Mouse (Mus musculus) stomach, embryonic 16.5 days (tissue): ENCODE results near the gene Smurf1. TPM values are rescaled to one million over a fixed set of nuclear protein-coding genes. Genes with fewer than 3 reads are reported as not detected.

Source experiments
- ATAC-seq: fragments of 200-750 bp; cut with Nextera tagmentation; 2 replicates; pipeline ENCODE4 v1.8.0; 2017; ENCODE audit warnings: moderate number of reproducible peaks, moderate TSS enrichment; ENCODE audit not compliant: insufficient read depth, low FRiP score
- H3K27ac ChIP-seq: fragments of 300-500 bp; sonication (generic); 2 replicates; pipeline ENCODE4 v1.5.1; 2014; ENCODE audit warnings: low read length
- H3K27me3 ChIP-seq: fragments of 300-500 bp; sonication (generic); 2 replicates; pipeline ENCODE4 v1.6.1; 2014; ENCODE audit warnings: low read length, control low read depth, mixed read lengths; ENCODE audit not compliant: control insufficient read depth, insufficient read depth
- H3K36me3 ChIP-seq: fragments of 300-500 bp; sonication (generic); 2 replicates; pipeline ENCODE4 v1.6.1; 2014; ENCODE audit warnings: low read length; ENCODE audit not compliant: control insufficient read depth, insufficient read depth
- H3K4me1 ChIP-seq: fragments of 300-500 bp; sonication (generic); 2 replicates; pipeline ENCODE4 v1.6.1; 2014; ENCODE audit warnings: low read length, control low read depth, mixed read lengths; ENCODE audit not compliant: control insufficient read depth, insufficient read depth
- H3K4me2 ChIP-seq: fragments of 300-500 bp; sonication (generic); 2 replicates; pipeline ENCODE4 v1.6.1; 2014; ENCODE audit warnings: low read depth, low read length, mixed read lengths
- H3K4me3 ChIP-seq: fragments of 300-500 bp; sonication (generic); replicated peaks from 2 replicates; pipeline ENCODE4 v1.5.1; 2014; ENCODE audit warnings: mild to moderate bottlenecking, low read length
- H3K9ac ChIP-seq: fragments of 300-500 bp; sonication (generic); 2 replicates; pipeline ENCODE4 v1.6.1; 2014; ENCODE audit warnings: low read length
- H3K9me3 ChIP-seq: fragments of 300-500 bp; sonication (generic); replicated peaks from 2 replicates; pipeline ENCODE4 v1.6.1; 2016; ENCODE audit warnings: low read length, control low read depth; ENCODE audit not compliant: control insufficient read depth
- WGBS: fragments of 180-500 bp; shearing (Covaris S2); extraction: QIAGEN DNeasy Blood & Tissue Kit; methylation state at CpG from one replicate; pipeline ENCODE4 v1.1.7; 2014; 5-methylcytosine and 5-hydroxymethylcytosine counted together
- polyA plus RNA-seq: library from polyadenylated mRNA; unstranded; fragments of >200 nt; fragmentation: Nextera tagmentation; extraction: Ambion mirVana; gene quantifications from 2 replicates; pipeline ENCODE4 v1.2.1, GENCODE M21; 2015

Gene Smurf1
- polyA plus RNA-seq, 1 experiment from 2014 or later, result 7.0 TPM

GRCm38 (mm10) chr5:144964872-144965638 is 592 bp downstream of the Smurf1 start:
- no peaks in the 10 kb centered on the region for H3K36me3 ChIP-seq
- ATAC-seq, result peak; percentile 84
- no peaks in the 10 kb centered on the region for H3K9me3 ChIP-seq
- no peaks in the 10 kb centered on the region; the same call in 1 of the 2 replicates for H3K27me3 ChIP-seq
- peak overlapping the region; percentile 96 for H3K27ac ChIP-seq
- peak overlapping the region; percentile 72 for H3K4me2 ChIP-seq
- WGBS, result under 1% methylated on average over 37 of the region's 56 CpGs
- H3K9ac ChIP-seq, result peak overlapping the region; percentile 96
- peak overlapping the region; percentile 86 for H3K4me3 ChIP-seq
- H3K4me1 ChIP-seq, result peaks cover 29% of the 10 kb centered on the region; the same call in 1 of the 2 replicates

DNA sequence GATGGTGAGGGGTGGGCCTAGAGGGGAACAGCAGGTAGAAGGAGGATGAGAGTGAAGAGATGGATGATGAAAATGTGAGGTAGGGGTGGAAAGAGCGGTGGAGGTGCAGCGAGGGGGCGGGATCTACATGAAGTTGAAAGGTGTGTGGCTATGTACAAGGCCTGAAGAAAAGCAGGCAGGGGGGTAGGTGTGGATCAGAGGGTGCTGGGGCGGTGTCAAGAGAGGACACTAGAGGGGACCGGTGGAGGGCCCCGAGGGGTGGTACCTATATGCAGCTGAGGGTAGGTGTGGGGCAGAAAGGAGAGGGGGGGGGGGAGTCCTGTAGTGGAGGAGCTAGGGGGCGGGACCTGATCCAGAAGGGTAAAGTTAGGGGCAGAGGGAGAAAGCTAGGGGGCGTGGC is 1.2 kb downstream of the Smurf1 start:
- H3K36me3 ChIP-seq, result no peaks in the 10 kb centered on the region
- peak overlapping the region; percentile 96; the same call in 1 of the 2 replicates for H3K27ac ChIP-seq
- H3K9me3 ChIP-seq, result no peaks in the 10 kb centered on the region
- no peak overlapping the region for H3K9ac ChIP-seq
- no peaks in the 10 kb centered on the region; the same call in 1 of the 2 replicates for H3K27me3 ChIP-seq
- H3K4me3 ChIP-seq, result peak overlapping the region; percentile 86
- ATAC-seq, result peak; percentile 26; the same call in 1 of the 2 replicates
- peak overlapping the region; percentile 72 for H3K4me2 ChIP-seq
- 22% methylated on average over 8 of the region's 8 CpGs for WGBS
- H3K4me1 ChIP-seq, result peaks cover 29% of the 10 kb centered on the region; the same call in 1 of the 2 replicates

GRCm38 (mm10) chr5:144963817-144964261 is 1.8 kb downstream of the Smurf1 start:
- Histone ChIP-seq H3K36me3 (no peaks in the 10 kb centered on the region), H3K4me2 (peak overlapping the region; percentile 72), H3K27ac (peak overlapping the region; percentile 81), H3K9ac (peak overlapping the region; percentile 40), H3K4me1 (peaks cover 33% of the 10 kb centered on the region; the same call in 1 of the 2 replicates), H3K4me3 (peak overlapping the region; percentile 37), H3K27me3 (no peaks in the 10 kb centered on the region; the same call in 1 of the 2 replicates), H3K9me3 (no peaks in the 10 kb centered on the region)
- peak; percentile 25 for ATAC-seq
- WGBS, result 5% methylated on average over 13 of the region's 13 CpGs

DNA sequence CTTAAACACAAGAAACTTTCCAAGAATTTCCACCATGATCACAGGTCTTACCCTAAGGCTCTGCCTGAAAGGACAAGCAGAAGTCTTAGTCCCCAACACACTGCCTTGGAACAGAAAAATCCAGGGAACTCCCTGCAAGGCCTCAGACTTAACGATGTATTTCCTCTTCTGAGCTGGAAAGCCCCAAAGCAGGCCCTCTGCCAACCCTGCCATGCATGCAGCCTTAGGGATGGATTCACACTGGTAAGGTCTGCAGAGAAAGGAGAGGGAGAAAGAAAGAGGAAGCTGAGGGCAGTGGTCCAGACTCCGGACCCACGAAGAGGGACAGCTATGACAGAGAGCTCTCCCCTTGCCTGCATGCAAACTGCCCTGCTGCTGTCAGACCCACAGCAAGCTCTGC is 2.2 kb downstream of the Smurf1 start:
- Histone ChIP-seq H3K4me1 (peaks cover 35% of the 10 kb centered on the region; the same call in 1 of the 2 replicates), H3K4me3 (peak overlapping the region; percentile 37), H3K27me3 (no peaks in the 10 kb centered on the region; the same call in 1 of the 2 replicates), H3K27ac (peak overlapping the region; percentile 81), H3K9ac (peak overlapping the region; percentile 40), H3K4me2 (peak overlapping the region; percentile 72), H3K36me3 (no peaks in the 10 kb centered on the region), H3K9me3 (no peaks in the 10 kb centered on the region)
- no peak for ATAC-seq
- 30% methylated on average over 3 of the region's 3 CpGs for WGBS

DNA sequence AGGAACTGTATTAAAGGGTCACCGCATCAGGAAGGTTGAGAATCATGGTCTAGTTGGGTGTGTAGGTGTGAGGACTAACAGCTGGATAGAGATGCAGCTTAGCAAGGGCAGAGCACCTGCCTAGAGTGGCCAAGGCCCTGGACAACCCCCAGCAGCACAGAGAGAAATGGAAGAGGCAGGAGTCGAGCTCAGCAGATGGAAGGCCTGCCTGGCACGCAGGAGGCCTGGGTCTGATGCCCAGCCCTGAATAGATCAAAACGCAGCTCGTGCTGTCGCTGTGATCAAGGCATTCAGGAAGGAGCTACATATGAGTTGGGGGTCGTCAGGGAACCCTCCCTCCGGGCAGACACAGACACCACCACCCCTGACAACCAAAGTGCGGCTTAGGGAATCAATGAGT is 7.4 kb downstream of the Smurf1 start:
- Histone ChIP-seq H3K27me3 (no peaks in the 10 kb centered on the region), H3K4me3 (no peak overlapping the region), H3K9me3 (no peaks in the 10 kb centered on the region), H3K36me3 (no peaks in the 10 kb centered on the region), H3K4me1 (peaks cover 32% of the 10 kb centered on the region), H3K27ac (no peak overlapping the region), H3K4me2 (no peak overlapping the region), H3K9ac (no peak overlapping the region)
- WGBS, result 60% methylated on average over 9 of the region's 9 CpGs
- ATAC-seq, result no peak

DNA sequence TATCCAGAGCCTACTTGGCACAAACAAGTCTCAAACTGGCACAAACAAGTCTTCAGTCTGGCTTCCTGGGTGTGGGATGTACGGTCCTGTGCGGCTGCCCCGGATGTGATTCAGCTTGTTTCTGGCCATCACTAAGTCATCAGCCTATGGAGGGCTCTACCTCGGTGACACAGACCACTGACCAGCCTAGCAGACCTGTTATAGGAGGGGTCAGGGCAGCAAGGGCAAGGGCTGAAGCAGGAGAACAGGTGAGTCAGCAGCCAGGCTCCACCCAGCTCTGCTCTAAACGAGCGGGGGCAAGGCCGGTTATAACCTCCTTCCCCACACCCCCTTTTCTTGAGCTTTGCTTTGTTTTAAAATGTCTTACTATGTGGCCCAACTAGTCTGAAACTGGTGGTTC is 11.2 kb downstream of the Smurf1 start:
- peaks cover 36% of the 10 kb centered on the region for H3K4me1 ChIP-seq
- H3K4me2 ChIP-seq, result no peak overlapping the region
- H3K27me3 ChIP-seq, result no peaks in the 10 kb centered on the region
- H3K9me3 ChIP-seq, result no peaks in the 10 kb centered on the region
- H3K36me3 ChIP-seq, result no peaks in the 10 kb centered on the region
- peak; percentile 69; the same call in 1 of the 2 replicates for ATAC-seq
- 58% methylated on average over 7 of the region's 7 CpGs for WGBS
- no peak overlapping the region for H3K9ac ChIP-seq
- peak overlapping the region; percentile 44 for H3K27ac ChIP-seq
- H3K4me3 ChIP-seq, result no peak overlapping the region

- Histone ChIP-seq H3K27ac (no peak overlapping the region), H3K4me2 (no peak overlapping the region), H3K36me3 (no peaks in the 10 kb centered on the region), H3K27me3 (no peaks in the 10 kb centered on the region), H3K9ac (no peak overlapping the region), H3K4me3 (no peak overlapping the region), H3K9me3 (no peaks in the 10 kb centered on the region), H3K4me1 (peaks cover 45% of the 10 kb centered on the region)
- ATAC-seq, result no peak
- WGBS, result 69% methylated on average over 2 of the region's 2 CpGs
Measured at GRCm38 (mm10) chr5:144952592-144952991, 13.1 kb downstream of the Smurf1 start.

- Histone ChIP-seq H3K9me3 (no peaks in the 10 kb centered on the region), H3K36me3 (no peaks in the 10 kb centered on the region), H3K9ac (no peak overlapping the region), H3K4me3 (no peak overlapping the region), H3K4me2 (no peak overlapping the region), H3K27ac (peak overlapping the region; percentile 82; the same call in 1 of the 2 replicates), H3K27me3 (no peaks in the 10 kb centered on the region), H3K4me1 (peaks cover 49% of the 10 kb centered on the region)
- ATAC-seq, result no peak
- 89% methylated on average over 5 of the region's 5 CpGs for WGBS
Measured at GRCm38 (mm10) chr5:144950428-144951051, 15.1 kb downstream of the Smurf1 start.

GRCm38 (mm10) chr5:144949856-144950255 is 15.8 kb downstream of the Smurf1 start:
- ATAC-seq, result no peak
- 79% methylated on average over 4 of the region's 4 CpGs for WGBS
- H3K27ac ChIP-seq, result peak overlapping the region; percentile 82
- peaks cover 46% of the 10 kb centered on the region for H3K4me1 ChIP-seq
- H3K9ac ChIP-seq, result no peak overlapping the region
- no peaks in the 10 kb centered on the region for H3K36me3 ChIP-seq
- H3K4me3 ChIP-seq, result no peak overlapping the region
- H3K27me3 ChIP-seq, result no peaks in the 10 kb centered on the region
- H3K9me3 ChIP-seq, result no peaks in the 10 kb centered on the region
- no peak overlapping the region for H3K4me2 ChIP-seq
